Mouse (Mus musculus) intestine, embryonic 14.5 days (tissue): Measurements from ENCODE around the gene Pah. TPM values are rescaled to one million over a fixed set of nuclear protein-coding genes. Genes with fewer than 3 reads are reported as not detected.

ENCODE experiments used
- ATAC-seq: fragments of 200-750 bp; cut with Nextera tagmentation; replicated peaks from 2 replicates; pipeline ENCODE4 v1.8.0; 2017; ENCODE audit warnings: low read depth, moderate number of reproducible peaks, moderate TSS enrichment, moderate library complexity; ENCODE audit not compliant: low FRiP score, low TSS enrichment
- DNase-seq: peaks from one replicate; pipeline ENCODE4 v3.0.0-alpha.2; 2018; ENCODE audit warnings: low spot score
- H3K27ac ChIP-seq: fragments of 300-500 bp; sonication (generic); 2 replicates; pipeline ENCODE4 v1.5.1; 2014; ENCODE audit warnings: low read depth, mild to moderate bottlenecking, control low read depth
- H3K27me3 ChIP-seq: fragments of 300-500 bp; sonication (generic); replicated peaks from 2 replicates; pipeline ENCODE4 v1.6.1; 2014; ENCODE audit warnings: low read length, control low read depth; ENCODE audit not compliant: control insufficient read depth, insufficient read depth
- H3K36me3 ChIP-seq: fragments of 300-500 bp; sonication (generic); 2 replicates; pipeline ENCODE4 v1.6.1; 2014; ENCODE audit warnings: low read length, control low read depth; ENCODE audit not compliant: control insufficient read depth, insufficient read depth
- H3K4me1 ChIP-seq: fragments of 300-500 bp; sonication (generic); replicated peaks from 2 replicates; pipeline ENCODE4 v1.6.1; 2014; ENCODE audit warnings: low read length, control low read depth, mixed read lengths; ENCODE audit not compliant: control insufficient read depth, insufficient read depth
- H3K4me2 ChIP-seq: fragments of 300-500 bp; sonication (generic); 2 replicates; pipeline ENCODE4 v1.6.1; 2014; ENCODE audit warnings: low read length
- H3K4me3 ChIP-seq: fragments of 300-500 bp; sonication (generic); 2 replicates; pipeline ENCODE4 v1.5.1; 2014; ENCODE audit warnings: low read depth, low read length, control low read depth, mixed read lengths
- H3K9ac ChIP-seq: fragments of 300-500 bp; sonication (generic); 2 replicates; pipeline ENCODE4 v1.6.1; 2014; ENCODE audit warnings: mild to moderate bottlenecking, low read length
- H3K9me3 ChIP-seq: fragments of 300-500 bp; sonication (generic); 2 replicates; pipeline ENCODE4 v1.6.1; 2016; ENCODE audit warnings: low read length, control low read depth; ENCODE audit not compliant: control insufficient read depth
- WGBS: fragments of 180-500 bp; shearing (Covaris S2); extraction: QIAGEN DNeasy Blood & Tissue Kit; methylation state at CpG from one replicate; pipeline ENCODE4 v1.1.7; 2014; 5-methylcytosine and 5-hydroxymethylcytosine counted together
- polyA plus RNA-seq: library from polyadenylated mRNA; unstranded; fragments of >200 nt; fragmentation: Nextera tagmentation; extraction: Ambion mirVana; gene quantifications from 2 replicates; pipeline ENCODE4 v1.2.1, GENCODE M21; 2014

Pah gene
- polyA plus RNA-seq, 1 experiment from 2014 or later = 0.87 TPM

DNA sequence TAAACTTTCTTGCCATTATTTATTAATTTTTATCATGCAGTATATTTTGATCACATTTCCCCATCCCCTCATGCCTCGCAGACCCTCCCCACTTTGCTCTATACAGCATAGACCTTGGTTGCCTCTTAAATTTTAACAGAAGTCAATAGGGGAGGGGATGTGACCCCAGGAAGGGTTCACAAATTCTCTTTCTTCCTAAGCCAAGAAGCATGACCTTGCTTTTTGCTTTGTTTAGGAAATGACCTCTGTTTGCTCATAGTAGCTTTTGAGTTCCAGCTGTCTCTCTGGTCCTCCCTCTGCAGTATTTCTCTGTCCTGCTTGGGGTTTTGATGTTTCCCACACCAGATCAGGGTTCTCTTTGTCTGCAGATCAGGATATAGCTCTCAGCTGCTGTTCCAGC is 12.6 kb downstream of the Pah start:
- Histone ChIP-seq H3K4me2 (no peak overlapping the region), H3K4me3 (no peak overlapping the region), H3K27me3 (no peaks in the 10 kb centered on the region), H3K9me3 (no peaks in the 10 kb centered on the region), H3K36me3 (no peaks in the 10 kb centered on the region), H3K4me1 (no peaks in the 10 kb centered on the region), H3K27ac (no peak overlapping the region), H3K9ac (no peak overlapping the region)
- ATAC-seq (no peak), DNase-seq (no peak)
- 82% methylated on average over 1 of the region's 1 CpGs for WGBS

DNA sequence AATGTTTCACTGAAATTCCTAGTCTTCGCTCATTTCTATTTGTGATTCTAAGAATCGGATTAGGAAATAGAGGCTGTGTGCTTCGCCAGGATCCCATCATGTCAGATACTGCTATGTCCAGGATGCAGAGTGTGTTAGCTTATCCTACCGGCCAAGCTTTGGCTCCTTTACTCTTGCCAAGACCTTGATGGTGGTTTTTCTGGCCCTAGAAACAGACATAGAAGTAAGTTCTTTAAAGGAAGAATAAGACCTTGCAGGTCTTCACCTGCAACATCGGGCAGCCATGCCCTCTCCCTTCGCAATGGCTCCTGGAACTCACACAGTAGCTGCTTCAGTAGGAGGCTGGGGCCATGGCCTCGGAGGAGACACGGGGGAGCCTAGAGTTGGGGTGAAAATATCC is 24.2 kb downstream of the Pah start:
- WGBS = 73% methylated on average over 8 of the region's 8 CpGs
- Histone ChIP-seq H3K9ac (no peak overlapping the region), H3K36me3 (no peaks in the 10 kb centered on the region), H3K27ac (no peak overlapping the region), H3K9me3 (no peaks in the 10 kb centered on the region), H3K4me3 (no peak overlapping the region), H3K4me2 (no peak overlapping the region), H3K27me3 (no peaks in the 10 kb centered on the region), H3K4me1 (no peaks in the 10 kb centered on the region)
- ATAC-seq (no peak), DNase-seq (no peak)

DNA sequence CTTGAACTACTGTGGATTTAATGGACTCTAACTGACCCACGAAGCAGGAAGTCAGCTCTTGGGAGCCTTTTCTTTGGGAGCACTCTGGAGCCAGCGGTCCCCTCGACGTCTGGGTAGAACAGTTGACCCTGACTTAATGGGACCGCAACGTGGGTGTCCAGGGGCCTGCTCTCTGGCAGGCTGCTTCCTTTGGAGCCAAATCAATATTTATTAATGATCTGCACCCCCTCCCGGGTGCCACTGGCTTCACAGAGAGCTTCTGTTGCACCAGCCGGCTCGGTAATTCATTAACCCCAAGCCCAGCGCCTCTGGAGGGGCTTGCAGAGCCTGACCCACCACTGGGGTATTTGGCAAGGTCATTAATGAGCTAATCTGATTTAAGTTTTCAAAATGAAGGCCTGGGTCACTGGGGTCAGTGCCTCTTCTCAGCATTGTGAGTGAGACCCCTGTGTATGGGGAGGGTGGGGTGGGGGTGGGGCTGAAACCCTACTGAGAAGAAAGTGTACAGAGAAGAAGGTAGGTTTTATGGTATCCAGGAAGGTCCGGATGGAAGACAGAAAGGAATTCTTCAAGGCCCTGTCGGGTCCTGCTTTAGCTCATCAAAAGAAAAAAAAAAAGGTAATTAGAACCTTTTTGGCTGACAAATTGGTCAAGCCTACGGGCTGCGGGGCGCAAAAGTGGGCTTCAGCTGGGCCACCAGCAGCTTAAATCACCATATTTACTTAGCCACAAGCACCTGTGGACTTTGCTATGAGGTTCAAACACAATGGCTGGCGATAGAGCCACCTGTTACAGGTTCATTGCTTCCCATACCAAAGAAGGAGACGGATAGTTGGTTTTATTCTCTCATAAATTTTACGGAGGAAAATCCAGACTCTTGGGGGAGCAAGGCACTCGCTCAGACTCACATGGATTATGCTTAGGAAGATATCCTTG is 25.0 kb downstream of the Pah start:
- ATAC-seq = peak; percentile 80
- no peak overlapping the region for H3K27ac ChIP-seq
- 42% methylated on average over 19 of the region's 19 CpGs for WGBS

DNA sequence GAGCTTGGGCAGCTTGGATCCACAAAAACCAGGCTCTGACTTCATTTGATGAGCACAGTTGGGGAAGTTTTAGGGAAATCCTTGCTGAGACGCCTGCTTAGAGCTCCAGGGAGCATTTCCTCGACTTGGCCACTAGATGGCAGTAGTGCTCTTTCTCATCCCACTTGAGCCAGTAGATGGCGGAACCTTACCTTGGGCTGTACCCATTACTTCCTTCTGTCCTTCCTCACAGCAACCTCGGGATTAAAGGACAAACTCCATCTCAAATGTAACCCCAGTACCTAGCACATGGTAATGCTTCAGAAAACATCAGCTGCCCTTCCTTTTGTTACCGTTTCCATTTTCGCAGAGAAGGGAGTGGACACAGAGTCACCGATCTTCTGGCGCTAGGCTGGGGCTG is 31.1 kb downstream of the Pah start:
- Histone ChIP-seq H3K9me3 (no peaks in the 10 kb centered on the region), H3K4me1 (no peaks in the 10 kb centered on the region), H3K4me3 (no peak overlapping the region), H3K4me2 (0 out of 2 replicates have a peak overlapping the region, but pooled peaks have one; percentile 25), H3K36me3 (no peaks in the 10 kb centered on the region), H3K27ac (no peak overlapping the region), H3K9ac (no peak overlapping the region), H3K27me3 (no peaks in the 10 kb centered on the region)
- DNase-seq (peak; percentile 63), ATAC-seq (0 out of 2 replicates have a peak, but pooled peaks have one; percentile 33)
- WGBS = 36% methylated on average over 8 of the region's 8 CpGs

More for the DNA sequence above, 25.0 kb downstream of the Pah start:
- H3K4me2 ChIP-seq = no peak overlapping the region
- H3K27me3 ChIP-seq = no peaks in the 10 kb centered on the region
- no peak for DNase-seq
- H3K4me3 ChIP-seq = no peak overlapping the region
- H3K9ac ChIP-seq = no peak overlapping the region
- H3K4me1 ChIP-seq = no peaks in the 10 kb centered on the region
- no peaks in the 10 kb centered on the region for H3K36me3 ChIP-seq
- H3K9me3 ChIP-seq = no peaks in the 10 kb centered on the region

DNA sequence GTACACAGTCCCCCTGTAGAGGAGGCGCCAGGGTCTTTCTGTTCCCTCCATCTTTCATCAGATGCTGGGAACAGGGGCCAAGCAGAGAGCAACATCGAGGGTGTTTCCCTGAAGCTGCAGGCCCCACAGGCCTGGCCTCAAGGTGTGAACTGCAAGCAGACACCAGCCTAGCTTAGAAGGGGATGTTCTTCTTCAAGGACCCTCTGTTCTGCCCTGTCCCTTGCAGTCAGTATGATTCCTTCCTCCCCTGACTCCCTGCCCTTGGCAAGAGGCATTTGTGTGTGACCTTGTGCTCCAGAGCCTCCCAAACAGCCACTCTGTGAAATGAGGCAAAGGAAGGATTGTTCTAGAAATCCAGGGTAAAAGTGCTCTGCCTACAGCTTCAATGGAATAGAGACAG is 34.8 kb downstream of the Pah start:
- ATAC-seq (no peak), DNase-seq (no peak)
- Histone ChIP-seq H3K4me3 (no peak overlapping the region), H3K27me3 (no peaks in the 10 kb centered on the region), H3K27ac (no peak overlapping the region), H3K9ac (no peak overlapping the region), H3K36me3 (no peaks in the 10 kb centered on the region), H3K9me3 (no peaks in the 10 kb centered on the region), H3K4me1 (no peaks in the 10 kb centered on the region), H3K4me2 (no peak overlapping the region)
- WGBS = 65% methylated on average over 2 of the region's 2 CpGs

DNA sequence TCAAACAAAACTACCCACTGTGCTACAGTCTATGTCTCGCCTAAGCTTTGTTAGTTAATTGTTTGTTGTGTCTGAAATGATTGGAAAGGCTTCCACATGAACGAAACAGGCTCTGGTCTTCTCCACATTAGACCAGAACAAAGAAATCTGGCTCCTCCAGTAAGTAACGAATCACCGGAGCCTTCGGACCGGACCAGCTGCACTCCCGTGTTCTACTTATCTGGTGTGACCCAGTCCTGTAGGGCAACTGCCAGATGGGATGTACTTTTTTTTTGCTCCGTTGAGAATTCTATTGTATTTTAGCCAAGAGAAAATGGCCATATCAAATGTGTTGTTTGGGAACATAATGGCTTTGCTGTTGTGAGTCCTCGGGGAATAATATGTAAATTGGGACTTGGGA is 42.2 kb downstream of the Pah start:
- WGBS = 86% methylated on average over 9 of the region's 9 CpGs
- Histone ChIP-seq H3K9me3 (no peaks in the 10 kb centered on the region), H3K4me1 (no peaks in the 10 kb centered on the region), H3K27me3 (no peaks in the 10 kb centered on the region), H3K27ac (no peak overlapping the region), H3K36me3 (no peaks in the 10 kb centered on the region), H3K9ac (no peak overlapping the region), H3K4me3 (no peak overlapping the region), H3K4me2 (no peak overlapping the region)
- no peak for ATAC-seq
- no peak for DNase-seq

DNA sequence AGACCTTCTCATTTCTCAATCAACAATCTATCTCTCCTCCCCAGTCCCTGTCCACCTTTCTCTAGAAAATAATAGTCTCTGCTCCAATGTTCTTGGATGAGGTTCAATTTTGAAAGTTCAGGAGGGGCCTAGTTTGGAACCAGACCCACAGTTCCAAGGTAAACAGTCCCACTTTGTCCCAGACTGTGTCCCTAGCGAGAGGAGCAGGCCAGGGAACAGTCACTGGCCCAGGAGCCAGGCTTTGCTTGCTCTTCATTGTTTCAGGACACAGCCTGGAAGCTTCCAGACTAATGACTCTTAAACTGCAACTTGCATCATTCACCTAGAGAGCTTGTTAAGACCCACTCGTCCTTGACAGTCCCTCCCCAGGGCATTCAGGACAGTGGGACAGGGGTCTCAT is 44.1 kb downstream of the Pah start:
- DNase-seq (no peak), ATAC-seq (no peak)
- Histone ChIP-seq H3K36me3 (no peaks in the 10 kb centered on the region), H3K4me1 (no peaks in the 10 kb centered on the region), H3K27me3 (no peaks in the 10 kb centered on the region), H3K27ac (no peak overlapping the region), H3K4me3 (no peak overlapping the region), H3K4me2 (no peak overlapping the region), H3K9me3 (no peaks in the 10 kb centered on the region), H3K9ac (no peak overlapping the region)
- 57% methylated on average over 2 of the region's 2 CpGs for WGBS

DNA sequence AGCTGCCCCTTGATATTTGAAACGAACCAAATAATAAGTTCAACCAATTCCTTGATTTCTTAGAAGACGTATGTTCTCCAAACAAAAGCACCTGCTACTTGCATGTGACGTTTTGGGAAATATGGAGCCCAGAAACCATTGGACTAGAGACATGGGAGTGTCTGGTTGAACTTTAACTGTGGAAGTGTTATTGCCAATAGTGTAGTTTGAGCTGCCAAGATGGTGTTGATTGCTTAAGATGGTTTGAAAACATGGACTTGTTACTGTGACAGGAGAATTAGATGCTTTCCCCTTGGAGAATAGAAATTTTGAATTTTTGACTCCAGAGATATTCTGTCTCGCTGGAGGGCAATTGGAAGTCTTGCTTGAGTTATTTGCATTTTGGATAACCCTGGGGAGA is 50.9 kb downstream of the Pah start:
- no peak overlapping the region for H3K9ac ChIP-seq
- DNase-seq (no peak), ATAC-seq (no peak)
- H3K36me3 ChIP-seq = no peaks in the 10 kb centered on the region
- H3K4me2 ChIP-seq = no peak overlapping the region
- 89% methylated on average over 4 of the region's 4 CpGs for WGBS
- no peak overlapping the region for H3K4me3 ChIP-seq
- no peaks in the 10 kb centered on the region for H3K4me1 ChIP-seq
- no peak overlapping the region for H3K27ac ChIP-seq
- no peaks in the 10 kb centered on the region for H3K27me3 ChIP-seq
- no peaks in the 10 kb centered on the region for H3K9me3 ChIP-seq

DNA sequence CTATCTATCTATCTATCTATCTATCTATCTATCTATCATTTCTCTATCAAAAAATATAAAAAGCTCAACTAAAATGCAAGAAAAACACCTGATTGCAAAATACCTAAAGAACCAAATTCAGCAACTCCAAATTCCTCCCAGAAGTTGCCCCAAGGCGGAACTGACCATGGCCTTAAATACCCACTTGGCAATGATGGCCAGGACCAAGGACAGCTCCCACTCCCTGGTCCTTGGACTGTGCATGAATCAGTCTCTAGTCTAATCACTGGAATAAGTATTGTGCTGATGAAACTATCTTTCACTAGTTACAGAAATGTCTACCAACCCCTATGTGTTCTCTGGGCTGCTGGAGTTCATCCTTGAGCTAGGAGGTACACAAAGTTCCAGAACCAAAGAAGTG is 65.1 kb downstream of the Pah start:
- ATAC-seq (no peak), DNase-seq (peak; percentile 77)
- 73% methylated on average over 1 of the region's 1 CpGs for WGBS
- Histone ChIP-seq H3K4me3 (no peak overlapping the region), H3K9ac (no peak overlapping the region), H3K27ac (no peak overlapping the region), H3K27me3 (no peaks in the 10 kb centered on the region), H3K36me3 (no peaks in the 10 kb centered on the region), H3K9me3 (no peaks in the 10 kb centered on the region), H3K4me2 (no peak overlapping the region), H3K4me1 (no peaks in the 10 kb centered on the region)
